Mouse (Mus musculus) CH12.LX (cell line): ENCODE measurements around the gene Cnpy3. TPM values are rescaled to one million over a fixed set of nuclear protein-coding genes. Genes with fewer than 3 reads are reported as not detected.

Experiments
- DNase-seq: peaks from one replicate; pipeline ENCODE4 v3.0.0-alpha.2; 2013; ENCODE audit errors: extremely low read depth
- H3K27ac ChIP-seq: 2 replicates; pipeline ENCODE4 v1.5.1; 2012; ENCODE audit warnings: low read depth, mild to moderate bottlenecking, control low read depth, moderate library complexity; ENCODE audit not compliant: insufficient read depth
- H3K27me3 ChIP-seq: replicated peaks from 2 replicates; pipeline ENCODE3; 2012; ENCODE audit warnings: inconsistent platforms
- H3K36me3 ChIP-seq, 2 experiments: replicated peaks in 1 of 2; 2 replicates each; pipeline versions ENCODE3 to v1.6.1; 2012; ENCODE audit warnings: inconsistent platforms in 1 of 2, low read length in 1 of 2, mild to moderate bottlenecking in 1 of 2, mixed read lengths in 1 of 2, moderate library complexity in 1 of 2; ENCODE audit not compliant: control insufficient read depth in 1 of 2, insufficient read depth in 1 of 2
- H3K4me1 ChIP-seq, 2 experiments: 2 replicates each; pipeline ENCODE4 v1.6.1; 2012; ENCODE audit warnings: inconsistent platforms in 1 of 2, moderate library complexity in 1 of 2; ENCODE audit not compliant: insufficient read depth in 2 of 2, control insufficient read depth in 1 of 2
- H3K4me2 ChIP-seq: 2 replicates; pipeline ENCODE4 v1.6.1; 2012; ENCODE audit warnings: low read depth, mild to moderate bottlenecking, control low read depth; ENCODE audit not compliant: poor library complexity, insufficient read depth, severe bottlenecking
- H3K4me3 ChIP-seq, 3 experiments: fragments of 150-350 bp in 1 of 3; sonication (generic) in 1 of 3; replicated peaks in 1 of 3; 2 replicates each; pipeline versions ENCODE3 to v1.5.1; 2011 to 2012; ENCODE audit warnings: low read depth in 2 of 3, low read length in 2 of 3, mild to moderate bottlenecking in 2 of 3, moderate library complexity in 2 of 3, control low read depth in 1 of 3, improper control_type of control experiment in 1 of 3, inconsistent platforms in 1 of 3, mixed read lengths in 1 of 3; ENCODE audit not compliant: poor library complexity in 1 of 3
- H3K79me2 ChIP-seq: replicated peaks from 2 replicates; pipeline ENCODE4 v1.6.1; 2012; ENCODE audit warnings: mild to moderate bottlenecking, moderate library complexity; ENCODE audit not compliant: control insufficient read depth, poor library complexity, insufficient read depth, severe bottlenecking; ENCODE audit errors: extremely low read depth
- H3K9ac ChIP-seq: 2 replicates; pipeline ENCODE4 v1.6.1; 2012; ENCODE audit warnings: low read depth, mild to moderate bottlenecking, control low read depth, moderate library complexity; ENCODE audit not compliant: insufficient read depth
- H3K9me3 ChIP-seq: replicated peaks from 2 replicates; pipeline ENCODE3; 2012; ENCODE audit warnings: low read length, inconsistent platforms, mixed read lengths
- BHLHE40 ChIP-seq: IDR thresholded peaks from 2 replicates; pipeline ENCODE4 v1.6.1; 2011; ENCODE audit warnings: mild to moderate bottlenecking, low read depth, low read length, improper control_type of control experiment
- CHD1 ChIP-seq: IDR thresholded peaks from 2 replicates; pipeline ENCODE4 v1.6.1; 2012; ENCODE audit warnings: low read depth, low read length, improper control_type of control experiment, inconsistent platforms
- CHD2 ChIP-seq: IDR thresholded peaks from 2 replicates; pipeline ENCODE4 v1.6.1; 2011; ENCODE audit warnings: low read length, improper control_type of control experiment
- CTCF ChIP-seq, 2 experiments: IDR thresholded peaks in 1 of 2; conservative IDR thresholded peaks in 1 of 2; 2 replicates each; pipeline ENCODE4 v1.5.1; 2011 to 2012; ENCODE audit warnings: low read depth in 2 of 2, low read length in 2 of 2, improper control_type of control experiment in 1 of 2, inconsistent platforms in 1 of 2, mild to moderate bottlenecking in 1 of 2, moderate library complexity in 1 of 2
- ELF1 ChIP-seq: IDR thresholded peaks from 2 replicates; pipeline ENCODE4 v1.6.1; 2014; ENCODE audit warnings: low read depth, mild to moderate bottlenecking, inconsistent platforms, low read length, improper control_type of control experiment
- EP300 ChIP-seq: IDR thresholded peaks from 2 replicates; pipeline ENCODE4 v1.6.1; 2011; ENCODE audit warnings: low read length, improper control_type of control experiment
- ETS1 ChIP-seq: conservative IDR thresholded peaks from 2 replicates; pipeline ENCODE4 v1.6.1; 2012; ENCODE audit warnings: low read depth, mild to moderate bottlenecking, inconsistent platforms, low read length, improper control_type of control experiment, moderate library complexity
- HCFC1 ChIP-seq: IDR thresholded peaks from 2 replicates; pipeline ENCODE4 v1.6.1; 2012; ENCODE audit warnings: low read depth, mild to moderate bottlenecking, inconsistent platforms, low read length, improper control_type of control experiment
- IRF4 ChIP-seq: IDR thresholded peaks from 2 replicates; pipeline ENCODE4 v1.6.1; 2014; ENCODE audit warnings: low read depth, mild to moderate bottlenecking, inconsistent platforms, low read length, improper control_type of control experiment
- MAFK ChIP-seq: IDR thresholded peaks from 2 replicates; pipeline ENCODE4 v1.6.1; 2011; ENCODE audit warnings: low read length, improper control_type of control experiment; ENCODE audit not compliant: insufficient replicate concordance
- MAX ChIP-seq: IDR thresholded peaks from 2 replicates; pipeline ENCODE4 v1.6.1; 2011; ENCODE audit warnings: low read length, improper control_type of control experiment
- MAZ ChIP-seq: IDR thresholded peaks from 2 replicates; pipeline ENCODE4 v1.6.1; 2012; ENCODE audit warnings: low read depth, mild to moderate bottlenecking, inconsistent platforms, low read length, improper control_type of control experiment, moderate library complexity
- MEF2A ChIP-seq: IDR thresholded peaks from 2 replicates; pipeline ENCODE4 v1.6.1; 2014; ENCODE audit warnings: low read depth, mild to moderate bottlenecking, inconsistent platforms, low read length, improper control_type of control experiment, borderline replicate concordance
- MXI1 ChIP-seq: IDR thresholded peaks from 2 replicates; pipeline ENCODE4 v1.6.1; 2011; ENCODE audit warnings: mild to moderate bottlenecking, low read depth, low read length, improper control_type of control experiment
- MYC ChIP-seq: IDR thresholded peaks from 2 replicates; pipeline ENCODE4 v1.6.1; 2011; ENCODE audit warnings: low read depth, mild to moderate bottlenecking, improper control_type of control experiment, low read length
- NELFE ChIP-seq: IDR thresholded peaks from 2 replicates; pipeline ENCODE4 v1.6.1; 2011; ENCODE audit warnings: low read depth, low read length, improper control_type of control experiment
- NRF1 ChIP-seq: IDR thresholded peaks from 2 replicates; pipeline ENCODE4 v1.6.1; 2014; ENCODE audit warnings: low read depth, mild to moderate bottlenecking, inconsistent platforms, low read length, improper control_type of control experiment, moderate library complexity
- POLR2A ChIP-seq: IDR thresholded peaks from 2 replicates; pipeline ENCODE4 v1.6.1; 2011; ENCODE audit warnings: low read depth, mild to moderate bottlenecking, improper control_type of control experiment, low read length
- POLR2AphosphoS2 ChIP-seq: IDR thresholded peaks from 2 replicates; pipeline ENCODE4 v1.6.1; 2011; ENCODE audit warnings: low read depth, low read length, improper control_type of control experiment
- RAD21 ChIP-seq: IDR thresholded peaks from 2 replicates; pipeline ENCODE4 v1.6.1; 2011; ENCODE audit warnings: low read depth, mild to moderate bottlenecking, low read length, improper control_type of control experiment, moderate library complexity
- RCOR1 ChIP-seq: conservative IDR thresholded peaks from 2 replicates; pipeline ENCODE4 v1.6.1; 2012; ENCODE audit warnings: low read depth, mild to moderate bottlenecking, inconsistent platforms, low read length, improper control_type of control experiment
- TBP ChIP-seq: conservative IDR thresholded peaks from 2 replicates; pipeline ENCODE4 v1.6.1; 2011; ENCODE audit warnings: low read depth, low read length, improper control_type of control experiment
- TCF12 ChIP-seq: IDR thresholded peaks from 2 replicates; pipeline ENCODE4 v1.6.1; 2014; ENCODE audit warnings: low read depth, mild to moderate bottlenecking, inconsistent platforms, low read length, improper control_type of control experiment
- UBTF ChIP-seq: IDR thresholded peaks from 2 replicates; pipeline ENCODE4 v1.6.1; 2012; ENCODE audit warnings: low read depth, mild to moderate bottlenecking, inconsistent platforms, low read length, improper control_type of control experiment, moderate library complexity
- USF2 ChIP-seq: conservative IDR thresholded peaks from 2 replicates; pipeline ENCODE4 v1.6.1; 2011; ENCODE audit warnings: low read depth, low read length, improper control_type of control experiment
- ZC3H11A ChIP-seq: IDR thresholded peaks from 2 replicates; pipeline ENCODE4 v1.6.1; 2012; ENCODE audit warnings: low read depth, mild to moderate bottlenecking, inconsistent platforms, low read length, improper control_type of control experiment
- ZNF384 ChIP-seq: IDR thresholded peaks from 2 replicates; pipeline ENCODE4 v1.6.1; 2012; ENCODE audit warnings: low read depth, low read length, improper control_type of control experiment, inconsistent platforms
- dilution Hi-C: fragments of 300-500 bp; cut with MboI; formaldehyde crosslinking; loops from 2 replicates; pipeline ENCODE4 v1.14.3; 2020; ENCODE audit warnings: low sequenced_read_pairs; ENCODE audit not compliant: extremely low pct_unique_long_range_greater_than_20kb, extremely low pct_ligation_motif_present
- in situ Hi-C: fragments of 300-500 bp; cut with MboI; formaldehyde crosslinking; loops from 3 replicates; pipeline ENCODE4 v1.14.3; 2019; ENCODE audit warnings: low sequenced_read_pairs, low pct_ligation_motif_present, low pct_unique_long_range_greater_than_20kb, mixed read lengths
- polyA plus RNA-seq: library from polyadenylated mRNA; unstranded; fragments of >175 nt; gene quantifications from 2 replicates; pipeline ENCODE4 v1.2.1, GENCODE M21; 2012; ENCODE audit warnings: low read depth; ENCODE audit not compliant: insufficient read length
- total RNA-seq, 2 experiments: library from RNA; depleted of rRNA; stranded (reverse); fragments of 300-350 nt in 1 of 2; fragments of >200 nt in 1 of 2; gene quantifications; 2 replicates each; pipeline ENCODE4 v1.2.3; 2012 to 2014

The Cnpy3 gene
- total and polyA plus RNA-seq, 3 experiments = 78.6 to 102 (median 94.8) TPM

GRCm38 (mm10) chr17:46750580-46750979 lies 1.4 kb downstream of the Cnpy3 start:
- peak overlapping the region; percentile 88 for H3K4me2 ChIP-seq
- peak; percentile 92 for TF ChIP-seq MYC
- TF ChIP-seq ZNF384 = no peak
- TF ChIP-seq MXI1 = peak; percentile 54; the same call in 1 of the 2 replicates
- peak; percentile 73; the same call in 1 of the 2 replicates for TF ChIP-seq MAX
- no peak for TF ChIP-seq IRF4
- TF ChIP-seq, all 38 proteins: peak for 3
- Histone ChIP-seq H3K27ac (peak overlapping the region; percentile 99), H3K4me3 (peak overlapping the region; percentile 44 to 73 (median 61)), H3K36me3 (peaks cover 17 to 26% of the 10 kb centered on the region in 2 experiments), H3K27me3 (no peaks in the 10 kb centered on the region), H3K79me2 (peaks cover 34% of the 10 kb centered on the region), H3K9ac (peak overlapping the region; percentile 75), H3K4me1 (peaks cover 17 to 47% of the 10 kb centered on the region in 2 experiments), H3K9me3 (peaks cover 13% of the 10 kb centered on the region)
- dilution Hi-C loops = no loop called here
- no peak for DNase-seq
- in situ Hi-C loops = no loop called here

DNA sequence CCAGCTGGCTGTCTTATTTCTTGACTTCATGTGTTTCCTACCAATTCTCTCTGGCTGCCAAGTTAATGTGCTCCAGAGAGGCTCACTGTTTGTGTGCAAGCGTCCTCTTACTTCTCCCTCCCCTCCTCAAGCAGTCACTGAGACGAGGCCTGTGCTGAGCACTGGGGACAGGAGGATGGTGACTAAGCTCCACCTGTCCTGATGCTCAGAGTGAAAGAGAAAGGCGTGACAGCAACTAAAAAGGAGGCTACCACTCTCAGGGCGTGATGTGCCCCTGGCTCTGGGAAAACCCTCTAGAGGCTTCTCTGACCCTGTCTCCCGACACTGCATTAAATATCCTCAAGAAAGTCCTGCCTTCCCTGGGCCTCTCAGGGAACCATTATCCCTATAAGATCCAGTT lies 2.7 kb downstream of the Cnpy3 start:
- in situ Hi-C loops (no loop called here), dilution Hi-C loops (no loop called here)
- peaks cover 19 to 59% of the 10 kb centered on the region in 2 experiments for H3K4me1 ChIP-seq
- peak overlapping the region; percentile 75 for H3K9ac ChIP-seq
- no peaks in the 10 kb centered on the region for H3K27me3 ChIP-seq
- peaks cover 34% of the 10 kb centered on the region for H3K79me2 ChIP-seq
- TF ChIP-seq MXI1 = peak; percentile 79; the same call in 1 of the 2 replicates
- TF ChIP-seq HCFC1 = no peak
- peak; percentile 82 for TF ChIP-seq IRF4
- peak; percentile 86; the same call in 1 of the 2 replicates for TF ChIP-seq TBP
- TF ChIP-seq NELFE = peak; percentile 42
- TF ChIP-seq RAD21 = no peak
- TF ChIP-seq CHD1 = no peak
- 0 out of 2 replicates have a peak, but pooled peaks have one; percentile 59 for TF ChIP-seq MYC
- TF ChIP-seq ELF1 = no peak
- TF ChIP-seq EP300 = peak; percentile 47
- TF ChIP-seq USF2 = no peak
- no peak for TF ChIP-seq MAFK
- TF ChIP-seq MEF2A = peak; percentile 79; the same call in 1 of the 2 replicates
- TF ChIP-seq BHLHE40 = peak; percentile 92
- TF ChIP-seq POLR2AphosphoS2 = no peak
- peak; percentile 89 for TF ChIP-seq TCF12
- TF ChIP-seq ZNF384 = no peak
- TF ChIP-seq ZC3H11A = no peak
- no peak for TF ChIP-seq RCOR1
- peak; percentile 37; the same call in 1 of the 2 replicates for TF ChIP-seq MAZ
- no peak for TF ChIP-seq UBTF
- TF ChIP-seq ETS1 = peak; percentile 85
- peak; percentile 77 for TF ChIP-seq POLR2A
- TF ChIP-seq CTCF (conservative IDR thresholded peaks at IDR 0.05 in 1 of 2, IDR thresholded peaks at IDR 0.05 in 1 of 2; ENCODE audit: low read depth in 2 of 2, low read length in 2 of 2) = no peak
- TF ChIP-seq MAX = peak; percentile 85
- TF ChIP-seq CHD2 = no peak
- TF ChIP-seq NRF1 = peak; percentile 43; the same call in 1 of the 2 replicates
- peaks cover 8% of the 10 kb centered on the region for H3K9me3 ChIP-seq
- H3K4me2 ChIP-seq = peak overlapping the region; percentile 88
- H3K36me3 ChIP-seq = peaks cover 24 to 33% of the 10 kb centered on the region in 2 experiments
- peak overlapping the region in 1 of 3 experiments; percentile 73 for H3K4me3 ChIP-seq
- DNase-seq = peak; percentile 87
- H3K27ac ChIP-seq = peak overlapping the region; percentile 92
